Mouse (Mus musculus) kidney, postnatal 36 days (tissue): Measurements from ENCODE around the gene Eno3.

ENCODE experiments used
- DNase-seq, 2 experiments: peaks; one replicate each; pipeline ENCODE4 v3.0.0; 2021 to 2022; ENCODE audit warnings: mixed read lengths in 2 of 2

Gene Eno3

GRCm38 (mm10) chr11:70683640-70684039 is 26.6 kb downstream of the Eno3 start:
- DNase-seq, result no peak

GRCm38 (mm10) chr11:70686901-70687566 is 30.0 kb downstream of the Eno3 start:
- peak; percentile 24 to 49 for DNase-seq

- DNase-seq, result peak; percentile 93 to 96
Measured at GRCm38 (mm10) chr11:70687601-70688199, 30.7 kb downstream of the Eno3 start, which contains the start of gene Camta2. TSS of gene Camta2 (minus strand) at chr11:70688105.

GRCm38 (mm10) chr11:70688372-70688771 is 31.4 kb downstream of the Eno3 start:
- DNase-seq, result peak in 1 of 2 experiments; percentile 20

DNA sequence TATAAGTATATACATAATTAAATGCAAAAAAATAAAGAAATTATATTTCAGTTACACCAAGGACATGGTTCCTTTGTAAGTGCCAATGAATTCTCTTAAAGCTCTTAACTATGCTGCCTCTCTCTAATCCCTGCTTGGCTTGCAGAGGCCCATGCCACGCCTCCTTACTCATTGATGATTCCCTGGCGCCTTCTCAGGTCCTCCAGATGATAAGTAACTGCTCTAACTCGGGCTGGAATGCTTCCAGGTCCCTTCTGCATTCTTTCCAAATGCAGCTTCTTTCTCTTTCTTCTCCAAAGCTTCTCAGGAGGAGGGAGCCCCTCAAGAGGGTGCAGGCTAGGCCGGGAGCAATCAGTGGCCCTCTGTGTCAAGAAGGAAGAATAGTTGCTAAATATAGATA is 32.6 kb downstream of the Eno3 start:
- DNase-seq, result peak; percentile 55 to 63

GRCm38 (mm10) chr11:70693504-70693903 is 36.5 kb downstream of the Eno3 start:
- DNase-seq, result no peak

- DNase-seq, result peak in 1 of 2 experiments; percentile 33
Measured at GRCm38 (mm10) chr11:70697376-70697775, 40.4 kb downstream of the Eno3 start.

GRCm38 (mm10) chr11:70699051-70699450 is 42.0 kb downstream of the Eno3 start:
- no peak for DNase-seq

GRCm38 (mm10) chr11:70699722-70700556 is 42.9 kb downstream of the Eno3 start, which contains the start of the genes Inca1 and Kif1c:
TSS of gene Inca1 (minus strand) at chr11:70700155.
TSS of gene Kif1c (plus strand) at chr11:70700548.
- DNase-seq, result peak; percentile 94 to 97

DNA sequence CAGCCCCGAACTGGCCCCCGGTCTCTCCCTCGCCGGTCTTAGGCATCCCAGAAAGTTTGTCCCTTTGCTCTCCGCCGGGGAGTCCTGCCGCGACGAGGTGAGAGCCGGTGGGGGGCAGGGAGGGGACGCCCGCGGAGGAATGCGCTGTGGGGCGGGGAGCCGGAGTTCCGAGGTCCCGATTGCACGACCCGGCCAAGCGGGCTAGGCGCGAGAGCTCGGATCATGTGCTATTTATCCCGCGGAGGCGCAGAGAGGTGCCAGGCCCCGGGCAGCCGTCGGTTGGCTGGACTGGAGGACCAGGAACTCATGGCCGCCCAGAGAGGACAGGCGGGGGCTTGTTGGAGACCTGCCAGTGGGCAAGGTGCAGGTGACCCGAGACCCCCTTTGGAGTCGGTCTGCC is 43.6 kb downstream of the Eno3 start:
- peak; percentile 87 to 90 for DNase-seq

GRCm38 (mm10) chr11:70701221-70701955 is 44.4 kb downstream of the Eno3 start:
- DNase-seq, result peak; percentile 29 to 36

- no peak for DNase-seq
Measured at GRCm38 (mm10) chr11:70701984-70702733, 45.2 kb downstream of the Eno3 start.

GRCm38 (mm10) chr11:70702781-70703180 is 45.8 kb downstream of the Eno3 start:
- DNase-seq, result no peak

DNA sequence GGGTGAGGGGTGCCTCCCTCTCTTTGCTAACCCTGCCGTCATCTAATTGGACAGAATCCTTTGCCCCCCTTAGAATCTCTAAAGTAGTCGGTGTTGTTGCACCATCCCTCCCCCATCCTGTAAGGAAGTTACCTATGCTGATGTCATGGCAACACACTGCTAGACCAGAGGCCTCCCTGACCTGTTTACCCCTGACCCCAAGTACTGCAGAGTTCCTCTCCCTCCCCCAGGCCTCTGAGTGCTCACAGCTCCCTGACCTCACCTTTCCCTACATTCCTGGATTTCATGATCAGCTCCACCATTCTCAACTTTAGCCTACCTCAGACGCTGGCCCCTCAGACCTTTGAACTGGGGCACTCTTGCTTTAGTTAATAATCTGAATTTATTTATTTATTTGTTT is 49.1 kb downstream of the Eno3 start:
- no peak for DNase-seq

DNA sequence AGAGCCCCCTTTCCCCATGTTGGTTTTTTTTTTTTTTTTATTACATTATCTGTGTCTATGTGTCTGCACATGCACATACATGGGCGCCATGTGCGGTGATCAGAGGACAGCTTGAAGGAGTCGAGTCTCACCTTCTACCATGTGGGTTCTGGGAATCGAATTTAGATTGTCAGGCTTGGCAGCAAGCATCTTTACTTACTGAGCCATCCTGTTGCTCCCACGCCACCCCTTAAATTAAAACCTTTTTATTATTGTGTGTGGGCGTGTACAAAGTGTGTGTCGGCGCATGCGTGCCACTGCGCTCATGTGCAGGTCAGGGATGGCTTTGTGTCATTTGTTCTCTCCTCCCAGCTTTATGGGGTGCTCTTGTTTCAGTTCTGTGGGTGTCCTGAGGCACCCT is 54.0 kb downstream of the Eno3 start:
- no peak for DNase-seq
